Mouse (Mus musculus): ENCODE measurements around the gene Haus8. TPM values are rescaled to one million over a fixed set of nuclear protein-coding genes. Genes with fewer than 3 reads are reported as not detected.
"Not testable (repeated sequence)": the region's sequence is repeated elsewhere in the genome, so short reads cannot be mapped to it uniquely, and the experiment has no call there.

Gene Haus8
- 10 to 100 TPM in 25 of 26 experiments, 1 to 10 TPM in 1; 3.3 to 96.5 (median 47.3) TPM for total RNA-seq (2018; cell fraction: chromatin; rRNA removed)
- total RNA-seq (2018; cell fraction: cytosol; rRNA removed), result 10 to 100 TPM; 25.2 to 59.1 (median 38.7) TPM
- total RNA-seq (2018; cell fraction: nucleus; rRNA removed), result 10 to 100 TPM in 25 of 26 experiments, 1 to 10 TPM in 1; 8.6 to 61.0 (median 33.6) TPM
- polyA plus RNA-seq (2018), result 38.3 to 72.4 TPM (median 41.3 TPM) in 3 replicates

DNA sequence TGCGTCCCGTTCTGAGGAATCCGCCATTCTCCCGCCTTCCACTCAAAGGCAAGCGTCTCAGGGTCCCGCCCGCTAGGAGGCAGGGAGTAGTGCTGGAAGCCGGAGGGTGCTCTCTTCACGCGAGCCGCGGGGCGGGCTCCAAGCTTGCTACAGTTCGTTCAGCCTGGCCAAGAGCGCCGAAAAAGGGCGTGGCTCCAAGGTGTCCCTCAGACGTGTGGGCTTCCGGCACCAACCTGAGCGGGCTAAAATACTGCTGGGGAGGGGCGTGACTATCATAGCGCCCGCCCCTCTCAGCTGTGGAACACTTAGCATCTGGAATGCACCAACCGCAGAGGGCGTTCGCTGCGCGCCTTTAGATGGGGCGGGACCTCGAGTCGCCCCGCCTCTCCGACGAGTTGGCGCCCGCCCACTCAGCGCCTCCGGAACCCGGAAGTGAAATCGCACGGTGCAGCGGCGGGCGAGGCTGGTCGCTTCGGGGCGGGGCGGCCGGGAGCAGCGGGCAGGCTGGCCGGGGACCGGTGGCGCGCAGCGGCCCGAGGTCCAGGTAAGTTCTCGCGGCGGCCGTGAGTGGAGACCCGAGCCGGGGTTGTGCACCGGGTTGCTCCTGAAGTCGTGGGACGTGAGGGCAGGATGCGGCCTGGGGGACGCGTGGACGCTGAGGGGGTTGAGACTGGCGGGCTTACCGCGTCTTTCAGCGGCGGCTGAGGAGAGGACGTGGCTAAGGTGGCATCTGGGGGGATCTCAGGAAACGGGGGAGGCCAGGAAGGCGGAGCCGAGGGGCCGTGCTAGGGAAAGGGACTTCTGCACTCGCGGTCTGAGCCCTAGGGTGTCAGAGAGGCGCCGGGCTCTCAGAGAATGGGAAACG lies at the start of gene Haus8, which contains the start of gene Myo9b:
Gene Haus8 (minus strand): TSS at position 649 of the 865 bp plus-strand sequence.
Gene Myo9b (plus strand): TSS at position 429 of the 865 bp plus-strand sequence.
- H3K36me3 ChIP-seq (ENCODE audit: inconsistent target), result no peaks in the 10 kb centered on the region
- H3K27ac ChIP-seq, result peak within 1 kb of the TSS; percentile 94
- H3K4me3 ChIP-seq (ENCODE audit: inconsistent target), result peak within 1 kb of the TSS; percentile 92
- 1% methylated on average over 79 of the region's 84 CpGs for WGBS (ENCODE audit: missing documents)
- H3K79me2 ChIP-seq (ENCODE audit: inconsistent target), result peaks cover 96% of the 10 kb centered on the region

DNA sequence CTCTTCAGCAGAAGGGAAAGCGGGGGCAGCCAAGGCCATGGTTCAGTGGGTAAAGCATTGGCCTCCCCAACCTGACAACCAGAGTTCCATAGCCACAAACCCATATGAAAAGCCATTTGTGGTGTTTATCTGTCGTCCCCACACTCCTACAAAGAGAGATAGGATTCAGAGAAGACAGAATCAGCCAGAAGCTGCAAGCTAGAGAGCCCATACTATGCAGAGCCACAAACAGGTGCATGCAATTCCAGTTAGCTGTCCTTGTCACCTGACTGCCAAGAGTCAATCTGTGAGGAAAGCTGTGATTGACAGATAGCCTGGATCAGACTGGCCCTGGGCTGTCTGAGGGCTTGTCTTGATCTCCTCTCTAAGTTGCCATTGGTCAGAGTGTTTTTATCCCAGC lies 47.0 kb upstream of the Haus8 start:
- H3K4me3 ChIP-seq (ENCODE audit: inconsistent target); H3K27ac ChIP-seq: not testable (repeated sequence)
- peaks cover 81% of the 10 kb centered on the region for H3K79me2 ChIP-seq (ENCODE audit: inconsistent target)
- 91% methylated on average over 2 of the region's 2 CpGs for WGBS (ENCODE audit: missing documents)
- H3K36me3 ChIP-seq (ENCODE audit: inconsistent target), result peaks cover 76% of the 10 kb centered on the region

DNA sequence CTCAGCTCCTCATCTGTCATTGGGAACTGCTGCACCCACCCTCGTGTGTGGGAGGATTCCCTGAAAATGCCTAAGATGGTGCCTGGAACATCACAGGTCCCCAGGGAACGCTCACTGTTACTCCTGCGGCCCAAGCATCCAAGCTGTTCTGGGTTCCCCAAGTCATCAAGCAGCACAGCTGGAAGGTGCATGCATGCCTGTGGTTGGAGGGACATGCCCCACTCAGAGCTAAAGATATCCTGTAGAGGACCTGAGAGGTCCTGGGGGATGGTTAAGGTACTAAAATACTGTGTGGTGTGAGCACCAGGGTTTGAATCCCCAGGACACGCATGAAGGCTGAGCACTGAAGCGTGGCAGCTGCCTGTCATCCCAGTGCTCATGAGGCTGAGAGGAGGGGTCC lies 45.9 kb upstream of the Haus8 start:
- not testable (repeated sequence) for H3K27ac ChIP-seq; H3K4me3 ChIP-seq (ENCODE audit: inconsistent target)
- 98% methylated on average over 5 of the region's 5 CpGs for WGBS (ENCODE audit: missing documents)
- H3K79me2 ChIP-seq (ENCODE audit: inconsistent target), result peaks cover 92% of the 10 kb centered on the region
- peaks cover 71% of the 10 kb centered on the region for H3K36me3 ChIP-seq (ENCODE audit: inconsistent target)

DNA sequence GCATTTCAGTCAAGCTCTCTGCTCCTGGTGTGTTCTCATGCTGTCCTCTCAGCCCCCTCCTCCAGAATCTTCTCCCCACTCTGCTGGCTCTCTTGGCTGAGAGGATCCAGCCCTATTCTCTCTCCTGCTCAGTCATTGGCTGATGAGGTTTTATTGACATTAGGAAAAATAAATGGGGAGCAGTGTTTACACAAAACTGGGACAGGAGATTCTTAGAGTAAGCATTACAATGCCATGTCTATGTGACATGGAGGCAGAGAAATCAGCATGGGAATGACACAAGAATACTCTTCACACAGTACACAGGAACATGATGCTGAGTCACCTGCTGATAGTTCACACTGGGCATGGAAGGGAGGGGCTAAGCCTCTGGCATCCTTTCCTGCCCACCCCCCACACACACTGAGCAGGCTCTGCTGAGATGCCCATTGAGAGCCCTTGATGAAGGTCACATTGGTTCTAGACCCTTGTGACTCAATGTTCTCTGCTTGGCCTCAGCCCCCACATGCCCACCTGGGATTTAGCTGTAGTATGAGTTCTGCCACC lies 43.8 kb upstream of the Haus8 start:
- H3K4me3 ChIP-seq (ENCODE audit: inconsistent target), result no peak overlapping the region
- H3K36me3 ChIP-seq (ENCODE audit: inconsistent target), result peaks cover 51% of the 10 kb centered on the region

DNA sequence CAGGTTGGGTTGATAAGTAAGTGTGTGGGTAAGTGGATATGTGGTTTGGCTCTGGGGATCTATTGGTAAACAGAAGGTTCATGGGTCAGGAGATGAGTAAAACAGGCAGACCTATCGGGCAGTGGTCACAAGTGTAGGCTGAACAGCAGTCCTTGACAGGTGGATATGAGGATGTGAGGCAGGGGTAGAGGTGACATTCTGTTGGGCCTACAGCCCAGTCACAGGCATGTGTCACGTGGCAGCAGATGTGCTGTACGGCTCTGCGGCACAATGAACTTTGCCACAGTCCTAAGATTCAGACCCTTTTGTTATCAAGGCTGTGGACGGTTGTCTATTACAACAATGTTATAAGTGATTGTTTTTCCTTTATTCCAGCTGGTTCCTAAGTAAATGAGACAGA lies 43.2 kb upstream of the Haus8 start:
- peaks cover 45% of the 10 kb centered on the region for H3K36me3 ChIP-seq (ENCODE audit: inconsistent target)
- whole genome bisulfite sequencing (ENCODE audit: missing documents), result 100% methylated on average over 5 of the region's 5 CpGs

More for the DNA sequence above, 43.8 kb upstream of the Haus8 start:
- Histone ChIP-seq H3K27ac (no peak overlapping the region), H3K79me2 (ENCODE audit: inconsistent target) (peaks cover 100% of the 10 kb centered on the region)

DNA sequence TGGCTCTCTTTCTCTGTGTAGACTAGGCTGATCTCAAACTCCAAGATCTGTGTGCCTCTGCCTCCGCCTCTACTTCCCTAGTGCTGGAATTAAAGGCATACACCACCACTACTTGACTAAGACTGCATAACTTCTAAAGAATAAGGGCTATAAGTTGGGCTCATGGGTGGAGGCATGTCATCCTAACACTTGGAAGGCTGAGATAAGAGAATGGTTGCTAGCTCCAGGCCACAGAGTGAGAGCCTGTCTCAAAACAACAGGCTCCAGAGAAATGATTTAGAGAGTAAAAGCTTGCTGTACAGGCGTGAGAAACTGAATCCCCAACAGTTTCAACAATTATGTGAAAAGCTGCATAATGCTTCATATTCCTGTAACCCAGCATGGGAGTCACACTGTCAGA lies 41.2 kb upstream of the Haus8 start:
- H3K36me3 ChIP-seq (ENCODE audit: inconsistent target), result peaks cover 45% of the 10 kb centered on the region
- 100% methylated on average over 2 of the region's 2 CpGs for WGBS (ENCODE audit: missing documents)
- no peak overlapping the region for H3K27ac ChIP-seq

More for the DNA sequence above, 43.2 kb upstream of the Haus8 start:
- peaks cover 100% of the 10 kb centered on the region for H3K79me2 ChIP-seq (ENCODE audit: inconsistent target)
- H3K27ac ChIP-seq, result no peak overlapping the region
- no peak overlapping the region for H3K4me3 ChIP-seq (ENCODE audit: inconsistent target)

DNA sequence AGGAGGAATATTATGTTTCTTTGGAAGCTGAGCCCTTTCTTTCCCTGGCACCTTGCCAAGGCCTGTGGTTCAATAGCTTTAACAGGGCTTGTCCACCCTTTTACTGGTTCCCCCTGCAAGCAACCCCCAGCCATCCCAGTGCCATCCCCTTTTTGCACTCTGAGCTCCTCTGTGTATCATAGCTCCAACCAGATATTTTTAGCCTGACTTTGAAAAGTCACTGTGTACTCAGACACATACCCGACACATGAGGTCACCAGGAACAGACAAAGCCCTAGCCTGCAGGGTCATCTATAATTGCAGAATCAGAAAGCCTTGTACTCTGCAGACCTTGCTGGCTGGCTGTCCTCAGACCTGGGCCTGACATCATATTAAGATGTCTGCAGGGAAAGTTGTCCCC lies 40.0 kb upstream of the Haus8 start:
- H3K79me2 ChIP-seq (ENCODE audit: inconsistent target), result peaks cover 92% of the 10 kb centered on the region
- peaks cover 33% of the 10 kb centered on the region for H3K36me3 ChIP-seq (ENCODE audit: inconsistent target)
- WGBS (ENCODE audit: missing documents), result 37% methylated on average over 1 of the region's 1 CpGs
- peak overlapping the region; percentile 94 for H3K27ac ChIP-seq
- H3K4me3 ChIP-seq (ENCODE audit: inconsistent target), result no peak overlapping the region

More for the DNA sequence above, 41.2 kb upstream of the Haus8 start:
- H3K4me3 ChIP-seq (ENCODE audit: inconsistent target), result no peak overlapping the region
- H3K79me2 ChIP-seq (ENCODE audit: inconsistent target), result peaks cover 92% of the 10 kb centered on the region

DNA sequence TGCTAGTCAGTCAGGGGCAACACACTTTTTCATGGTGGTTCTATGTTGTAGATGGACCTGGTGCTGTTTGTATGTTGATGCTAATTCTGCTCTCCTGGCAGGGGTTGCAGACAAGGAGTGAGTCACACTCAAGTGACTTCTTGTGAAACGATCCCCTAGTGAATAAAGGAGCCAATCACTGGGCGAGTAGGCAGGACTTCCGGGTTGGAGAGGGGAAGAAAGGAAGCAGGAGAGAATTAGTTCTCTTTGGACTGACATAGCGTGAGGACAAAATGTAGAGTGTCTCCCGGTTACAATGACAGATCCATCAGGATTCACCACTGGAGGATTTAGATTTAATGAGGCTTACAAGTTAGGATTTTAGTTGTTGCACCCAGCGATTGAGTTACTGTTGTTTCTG lies 37.7 kb upstream of the Haus8 start:
- H3K79me2 ChIP-seq (ENCODE audit: inconsistent target), result peaks cover 92% of the 10 kb centered on the region
- peaks cover 20% of the 10 kb centered on the region for H3K36me3 ChIP-seq (ENCODE audit: inconsistent target)
- peak overlapping the region; percentile 94 for H3K27ac ChIP-seq
- no peak overlapping the region for H3K4me3 ChIP-seq (ENCODE audit: inconsistent target)
- 25% methylated on average over 6 of the region's 6 CpGs for WGBS (ENCODE audit: missing documents)

DNA sequence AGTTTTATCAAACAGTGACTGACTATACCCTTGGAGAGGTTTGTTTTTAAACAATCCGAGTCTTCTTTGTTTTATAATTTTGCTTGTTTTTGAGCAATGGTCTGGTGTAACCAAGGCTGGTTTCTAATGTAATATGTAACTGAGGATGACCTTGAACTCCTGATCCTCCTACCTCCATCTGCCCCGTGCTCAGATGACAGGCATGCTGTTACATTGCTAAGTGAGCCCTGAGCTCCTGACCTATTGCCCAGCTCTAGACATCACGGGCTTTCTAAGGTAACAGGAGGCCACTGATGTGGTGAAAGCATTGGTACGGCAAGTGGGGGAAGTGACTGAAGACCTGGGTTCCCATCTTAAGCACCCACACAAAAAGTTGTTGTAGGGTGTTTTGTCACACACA lies 35.2 kb upstream of the Haus8 start:
- H3K27ac ChIP-seq, result peak overlapping the region; percentile 94
- peaks cover 92% of the 10 kb centered on the region for H3K79me2 ChIP-seq (ENCODE audit: inconsistent target)
- H3K4me3 ChIP-seq (ENCODE audit: inconsistent target), result no peak overlapping the region
- peaks cover 15% of the 10 kb centered on the region; the same call in 1 of the 2 replicates for H3K36me3 ChIP-seq (ENCODE audit: inconsistent target)
- WGBS (ENCODE audit: missing documents), result 89% methylated on average over 4 of the region's 4 CpGs

DNA sequence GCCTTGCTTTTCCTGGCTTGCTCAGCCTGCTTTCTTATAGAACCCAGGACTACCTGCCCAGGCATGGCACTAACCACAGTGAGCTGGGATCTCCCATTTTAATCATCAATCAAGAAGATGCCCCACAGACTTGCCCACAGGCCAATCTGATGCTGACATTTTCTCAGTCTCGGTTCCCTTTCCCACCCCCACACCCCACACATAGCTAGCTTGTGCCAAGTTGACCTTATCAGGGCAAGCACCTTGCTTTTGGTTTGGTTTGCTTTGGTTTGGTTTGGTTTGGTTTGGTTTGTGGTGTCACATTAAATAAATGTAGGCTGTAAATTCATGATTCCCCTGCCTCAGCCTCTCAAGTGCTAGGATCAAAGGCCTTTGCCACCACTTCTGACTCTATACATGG lies 34.6 kb upstream of the Haus8 start:
- Histone ChIP-seq H3K36me3 (ENCODE audit: inconsistent target) (peaks cover 21% of the 10 kb centered on the region; the same call in 1 of the 2 replicates), H3K27ac (no peak overlapping the region), H3K4me3 (ENCODE audit: inconsistent target) (no peak overlapping the region), H3K79me2 (ENCODE audit: inconsistent target) (peaks cover 92% of the 10 kb centered on the region)
- 38% methylated on average over 1 of the region's 1 CpGs for WGBS (ENCODE audit: missing documents)

DNA sequence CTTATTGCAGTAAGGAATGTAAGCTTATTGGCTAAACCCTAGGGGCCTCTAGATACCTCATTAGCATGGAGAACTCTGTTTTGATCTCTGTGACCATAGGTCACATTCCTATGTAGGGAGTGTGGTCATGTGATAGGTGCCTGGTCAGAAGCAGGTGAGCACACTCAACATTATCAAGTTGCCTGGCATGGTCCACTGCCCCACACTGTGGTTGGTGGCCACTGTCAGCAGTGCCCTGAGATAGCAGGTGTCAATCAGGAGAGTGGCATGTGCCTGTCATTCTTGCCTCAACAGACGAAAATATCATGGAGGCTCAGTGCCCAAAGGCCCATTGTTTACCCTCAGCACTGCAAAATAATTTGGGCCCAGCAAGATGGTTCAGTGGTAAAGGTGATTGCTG lies 33.3 kb upstream of the Haus8 start:
- Histone ChIP-seq H3K36me3 (ENCODE audit: inconsistent target) (peaks cover 27% of the 10 kb centered on the region; the same call in 1 of the 2 replicates), H3K27ac (no peak overlapping the region)
- 100% methylated on average over 1 of the region's 1 CpGs for WGBS (ENCODE audit: missing documents)

DNA sequence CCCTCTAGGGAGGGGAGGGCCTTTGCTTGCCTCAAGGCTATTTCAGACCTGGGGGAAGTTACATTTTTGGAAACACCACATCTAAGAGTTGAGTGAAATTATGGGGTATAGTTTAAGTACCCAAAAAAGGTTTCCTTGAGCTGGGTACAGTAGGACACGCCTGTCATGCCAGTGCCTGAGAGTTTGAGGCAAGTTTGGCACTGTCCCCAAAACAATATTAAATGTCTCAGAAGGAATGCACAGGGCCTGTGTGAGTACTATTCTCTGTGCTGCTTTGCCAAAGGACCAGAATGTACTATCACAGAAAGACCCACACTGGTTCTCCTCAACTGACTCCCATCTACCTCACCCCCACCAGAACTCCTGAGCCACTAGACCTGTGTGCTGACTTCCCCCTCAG lies 30.9 kb upstream of the Haus8 start:
- Histone ChIP-seq H3K27ac (no peak overlapping the region), H3K36me3 (ENCODE audit: inconsistent target) (peaks cover 31% of the 10 kb centered on the region; the same call in 1 of the 2 replicates), H3K79me2 (ENCODE audit: inconsistent target) (peaks cover 100% of the 10 kb centered on the region), H3K4me3 (ENCODE audit: inconsistent target) (no peak overlapping the region)
- WGBS (ENCODE audit: missing documents), result 100% methylated on average over 1 of the region's 1 CpGs

More for the DNA sequence above, 33.3 kb upstream of the Haus8 start:
- Histone ChIP-seq H3K79me2 (ENCODE audit: inconsistent target) (peaks cover 92% of the 10 kb centered on the region), H3K4me3 (ENCODE audit: inconsistent target) (no peak overlapping the region)

DNA sequence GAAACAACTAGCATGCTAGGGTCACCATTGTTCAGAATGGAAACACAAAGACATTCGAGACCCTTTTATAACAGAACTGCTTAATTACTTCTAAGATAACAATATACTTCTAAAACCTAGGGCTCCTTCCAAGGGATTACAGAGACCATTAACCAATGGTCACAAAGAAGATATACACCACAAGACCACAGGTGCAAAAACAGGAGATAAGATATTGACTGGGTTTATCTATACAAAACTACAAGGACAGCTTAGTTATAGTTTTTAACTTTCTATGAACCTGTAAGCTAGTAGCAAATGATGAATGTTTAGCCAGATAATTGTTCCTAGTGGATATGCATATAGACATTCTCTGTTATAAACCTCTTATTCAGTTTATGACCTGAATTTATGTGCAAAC lies 30.1 kb upstream of the Haus8 start:
- 100% methylated on average over 1 of the region's 1 CpGs for WGBS (ENCODE audit: missing documents)
- H3K4me3 ChIP-seq (ENCODE audit: inconsistent target), result no peak overlapping the region
- H3K27ac ChIP-seq, result no peak overlapping the region
- peaks cover 31% of the 10 kb centered on the region; the same call in 1 of the 2 replicates for H3K36me3 ChIP-seq (ENCODE audit: inconsistent target)
- H3K79me2 ChIP-seq (ENCODE audit: inconsistent target), result peaks cover 100% of the 10 kb centered on the region

DNA sequence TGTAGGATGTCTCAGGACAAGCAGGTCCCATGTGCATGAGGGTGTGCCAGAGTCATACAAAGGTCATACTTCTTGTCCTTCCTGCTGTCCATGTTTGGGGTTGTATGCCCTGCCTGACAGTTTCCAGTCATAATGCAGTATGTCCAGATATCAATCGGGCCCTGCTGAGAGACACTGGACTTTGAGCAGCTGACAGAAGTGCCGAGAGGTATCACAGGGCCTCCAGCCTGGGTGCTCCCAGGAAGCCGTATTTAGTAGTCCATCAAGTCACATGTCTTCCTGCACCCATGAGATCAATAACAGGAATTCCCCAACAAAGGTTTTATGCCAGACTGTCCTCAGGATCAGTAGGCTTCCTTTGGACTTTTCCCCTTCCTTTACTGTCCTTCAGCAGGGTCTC lies 27.0 kb upstream of the Haus8 start:
- WGBS (ENCODE audit: missing documents), result 97% methylated on average over 3 of the region's 3 CpGs

DNA sequence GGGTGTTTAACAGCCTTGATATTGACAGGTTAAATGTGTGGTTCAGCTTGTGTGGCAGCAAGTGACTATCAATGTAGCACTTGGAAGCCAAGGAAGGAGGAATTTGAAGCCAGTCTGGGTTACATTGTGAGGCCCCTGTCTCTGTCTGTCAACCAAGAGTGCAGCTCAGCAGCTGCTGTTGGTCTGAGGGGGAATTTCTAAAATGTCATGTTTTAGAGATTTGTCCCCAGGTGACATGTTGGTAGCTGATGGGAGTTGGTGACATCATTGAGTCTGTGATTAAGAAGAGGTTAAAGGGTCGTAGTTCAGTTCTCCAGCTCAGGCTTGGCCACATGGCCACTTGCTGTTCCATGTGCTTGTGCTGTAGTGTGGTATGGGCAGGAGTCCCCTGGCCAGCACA lies 24.7 kb upstream of the Haus8 start:
- WGBS (ENCODE audit: missing documents), result 100% methylated on average over 1 of the region's 1 CpGs
- H3K36me3 ChIP-seq (ENCODE audit: inconsistent target), result peaks cover 11% of the 10 kb centered on the region; the same call in 1 of the 2 replicates

More for the DNA sequence above, 27.0 kb upstream of the Haus8 start:
- peaks cover 94% of the 10 kb centered on the region for H3K79me2 ChIP-seq (ENCODE audit: inconsistent target)
- H3K27ac ChIP-seq, result no peak overlapping the region
- H3K36me3 ChIP-seq (ENCODE audit: inconsistent target), result peaks cover 17% of the 10 kb centered on the region; the same call in 1 of the 2 replicates
- H3K4me3 ChIP-seq (ENCODE audit: inconsistent target), result no peak overlapping the region

More for the DNA sequence above, 24.7 kb upstream of the Haus8 start:
- H3K27ac ChIP-seq, result peak overlapping the region; percentile 99
- no peak overlapping the region for H3K4me3 ChIP-seq (ENCODE audit: inconsistent target)
- H3K79me2 ChIP-seq (ENCODE audit: inconsistent target), result peaks cover 91% of the 10 kb centered on the region

All from macrophage (primary cell).